Mouse (Mus musculus): ENCODE results near the gene Smg6.
"Not testable (repeated sequence)": the region's sequence is repeated elsewhere in the genome, so short reads cannot be mapped to it uniquely, and the experiment has no call there.

Smg6 gene

DNA sequence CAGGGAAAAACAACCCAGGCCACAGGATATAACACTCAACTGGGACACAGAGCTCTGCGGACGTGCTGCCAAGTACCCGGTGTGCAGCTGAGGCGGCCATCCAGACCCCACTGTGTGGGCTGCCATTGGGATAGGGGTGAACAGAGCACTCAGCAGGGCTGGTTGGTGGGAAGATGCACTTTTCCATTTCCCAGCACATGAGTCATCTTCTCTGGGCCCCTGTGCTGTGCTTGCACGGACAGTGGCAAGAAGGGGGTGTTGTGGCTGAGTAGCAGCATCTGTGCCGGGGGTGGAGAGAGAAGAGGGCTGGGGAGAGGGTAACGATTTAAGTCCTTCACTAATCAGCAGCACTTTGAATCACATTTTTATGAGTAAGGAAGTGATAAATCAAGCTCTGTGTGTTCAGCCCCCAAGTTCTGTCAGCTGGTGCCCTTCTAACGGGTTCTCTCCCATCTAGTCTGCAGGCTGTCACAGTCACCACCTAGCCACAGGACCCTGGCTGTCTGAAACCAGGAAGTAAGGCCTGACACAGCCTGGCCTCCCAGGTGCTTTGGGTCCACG lies 66.9 kb downstream of the Smg6 start:
- no peak for DNase-seq (ENCODE audit: low read depth, low spot score)

DNA sequence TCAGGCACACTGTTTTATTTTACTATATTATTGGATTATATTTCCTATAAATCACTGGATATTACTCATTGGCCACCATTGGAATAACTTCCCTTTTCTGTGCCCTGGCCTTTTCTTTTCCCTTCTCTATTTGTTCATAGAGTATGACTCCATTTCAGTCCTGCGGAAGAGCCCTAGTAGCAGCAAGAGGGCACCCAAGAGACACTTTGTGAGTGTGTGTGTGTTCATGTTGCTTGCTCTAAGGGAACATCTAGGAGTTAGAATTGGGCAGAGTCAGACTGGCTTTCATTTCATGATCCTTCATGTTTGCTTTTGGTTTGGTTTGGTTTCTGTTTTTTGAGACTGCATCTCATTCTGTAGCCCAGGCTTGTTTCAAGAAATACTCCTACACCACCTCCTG lies 68.5 kb downstream of the Smg6 start:
- no peak for DNase-seq (ENCODE audit: low read depth, low spot score)

DNA sequence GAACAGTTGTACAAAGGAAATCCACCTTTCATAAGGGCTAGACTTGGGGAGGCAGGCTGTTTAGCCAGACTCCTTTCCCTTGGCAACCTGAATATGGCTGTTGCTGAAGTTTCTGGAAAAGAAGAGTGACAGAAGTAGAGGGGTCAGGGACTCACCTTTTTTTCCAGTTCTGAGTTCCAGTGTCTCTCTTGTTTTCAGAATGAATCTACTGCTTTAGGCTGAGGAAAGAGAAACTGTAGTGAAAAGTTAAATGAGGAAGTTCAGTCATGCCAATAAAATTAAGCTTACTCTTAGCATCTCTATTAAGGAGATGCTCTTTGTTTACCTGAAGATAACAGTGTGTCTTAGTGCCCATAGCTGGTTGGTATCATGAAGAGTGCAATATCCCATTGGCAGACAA lies 69.2 kb downstream of the Smg6 start:
- DNase-seq (ENCODE audit: low read depth, low spot score): no peak

DNA sequence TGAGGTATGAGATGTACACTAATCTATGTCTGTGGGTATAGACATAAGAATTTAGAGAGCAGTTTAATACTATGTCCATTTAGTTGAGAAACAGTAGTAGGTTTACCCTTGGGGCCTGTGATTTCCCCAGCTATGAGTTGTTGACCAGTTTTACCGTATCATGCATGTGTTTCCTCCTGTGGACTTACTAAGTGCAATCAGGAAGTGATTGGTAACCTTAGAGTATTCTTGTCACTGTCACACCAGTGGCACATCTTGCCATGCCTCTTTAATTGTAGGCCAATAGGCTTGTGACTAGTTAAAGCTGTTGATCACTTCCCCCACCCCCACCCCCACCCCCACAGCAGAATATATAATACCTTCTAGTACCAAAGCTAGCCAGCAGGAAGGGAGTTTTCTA lies 70.9 kb downstream of the Smg6 start:
- DNase-seq (ENCODE audit: low read depth, low spot score): no peak

DNA sequence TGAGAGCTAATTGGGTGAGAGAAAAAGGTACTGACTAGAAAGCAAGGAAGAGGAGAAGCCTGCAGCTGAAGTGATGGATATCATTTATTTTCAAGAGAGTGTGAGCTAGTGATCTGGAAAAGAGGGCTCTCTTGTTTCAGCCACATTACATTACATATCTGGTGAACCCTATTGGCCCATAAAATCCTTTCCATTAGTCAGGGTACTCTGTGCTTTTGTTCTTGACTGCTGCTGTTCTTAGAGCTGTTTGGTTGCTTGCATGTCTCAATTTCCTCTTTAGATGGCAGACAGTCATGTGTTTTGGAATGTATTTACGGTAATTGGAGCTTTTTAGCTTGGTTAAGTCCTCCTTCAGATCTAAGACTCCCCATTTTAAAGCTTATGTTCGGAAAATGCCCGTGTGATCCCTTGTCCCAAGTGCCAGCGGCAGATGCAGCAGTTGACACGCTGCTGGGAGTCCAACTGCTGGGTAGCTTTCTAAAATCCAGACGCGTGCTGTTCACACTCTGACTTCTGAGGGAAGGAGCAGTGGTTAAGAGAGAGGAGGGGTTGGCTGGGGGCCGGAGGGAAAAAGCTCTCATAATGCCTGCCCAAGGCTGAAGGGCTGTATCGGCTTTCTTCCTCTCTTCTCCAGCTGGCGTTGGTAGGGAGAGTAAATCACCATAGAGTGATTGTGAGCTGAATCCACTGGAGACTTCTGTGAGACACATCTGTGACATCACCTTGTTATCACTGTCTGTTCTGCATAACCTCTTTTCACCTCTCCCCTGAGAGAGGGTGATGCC lies 75.4 kb downstream of the Smg6 start:
- DNase-seq (ENCODE audit: low read depth, low spot score): no peak

DNA sequence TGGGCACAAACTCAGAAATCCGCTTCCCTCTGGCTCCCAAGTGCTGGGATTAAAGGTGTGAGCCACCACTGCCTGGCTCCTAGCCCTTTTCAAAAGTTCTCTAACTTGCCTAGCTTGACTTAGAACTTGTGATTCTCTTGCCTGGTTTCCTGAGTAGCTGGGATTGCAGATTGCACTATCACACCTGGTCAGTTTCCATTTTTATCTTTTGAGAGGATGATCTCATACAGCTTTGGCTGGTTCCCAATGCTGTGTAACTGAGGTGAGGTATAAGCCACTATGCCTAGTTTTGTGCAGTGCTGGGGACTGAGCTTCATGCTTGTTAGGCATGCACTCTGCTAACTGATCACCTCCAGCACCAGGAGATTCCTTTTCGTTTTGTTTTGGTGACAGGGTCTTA lies 82.6 kb downstream of the Smg6 start:
- DNase-seq (ENCODE audit: low read depth, low spot score): no peak

DNA sequence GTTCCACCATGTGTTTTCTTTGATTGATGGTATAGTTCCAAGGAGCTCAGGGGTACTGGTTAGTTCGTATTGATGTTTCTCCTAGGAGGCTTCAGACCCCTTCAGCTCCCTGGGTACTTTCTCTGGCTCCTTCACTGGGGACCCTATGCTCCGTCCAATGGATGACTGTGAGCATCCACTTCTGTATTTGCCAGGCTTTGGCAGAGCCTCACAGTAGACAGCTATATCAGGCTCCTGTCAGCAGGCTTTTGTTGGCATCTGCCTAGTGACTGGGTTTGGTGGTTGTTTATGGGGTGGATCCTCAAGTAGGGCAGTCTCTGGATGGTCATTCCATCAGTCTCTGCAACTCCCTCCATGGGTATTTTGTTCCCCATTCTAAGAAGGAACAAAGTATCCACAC lies 83.9 kb downstream of the Smg6 start:
- DNase-seq (ENCODE audit: low read depth, low spot score): not testable (repeated sequence)

DNA sequence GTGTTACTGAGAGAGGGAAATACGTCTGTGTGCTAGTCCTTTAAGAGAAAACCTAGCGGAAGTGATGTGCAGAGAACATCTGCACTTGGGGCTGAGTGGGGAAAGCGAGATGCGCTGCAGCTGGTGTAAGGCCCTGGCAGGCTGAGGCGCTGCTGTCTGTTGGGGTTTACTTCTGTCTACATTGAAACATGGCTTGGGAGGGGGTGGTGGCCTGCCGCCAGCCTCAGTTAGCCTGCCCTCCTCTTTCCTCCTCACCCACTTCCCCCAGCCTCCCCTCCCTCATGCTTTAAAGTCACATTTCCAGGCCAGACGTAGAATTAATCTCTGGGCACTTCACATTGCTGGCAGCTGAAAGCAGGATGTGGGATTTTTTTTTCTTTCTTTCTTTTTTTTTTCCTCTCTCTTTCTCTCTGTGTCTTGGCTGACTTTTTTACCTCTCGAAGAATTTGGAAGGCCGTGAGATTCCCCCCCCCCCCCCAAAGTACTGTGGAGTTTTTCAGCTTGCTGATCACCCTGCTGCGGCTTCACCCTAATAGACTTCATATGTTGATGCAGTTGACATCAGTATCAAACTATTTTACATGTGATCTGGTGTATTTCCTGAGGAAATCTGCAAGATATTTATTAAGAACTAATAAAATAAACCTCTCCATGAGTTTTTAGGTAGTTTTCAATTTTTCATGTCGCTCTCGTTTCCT lies 87.5 kb downstream of the Smg6 start:
- DNase-seq (ENCODE audit: low read depth, low spot score): peak; percentile 81

DNA sequence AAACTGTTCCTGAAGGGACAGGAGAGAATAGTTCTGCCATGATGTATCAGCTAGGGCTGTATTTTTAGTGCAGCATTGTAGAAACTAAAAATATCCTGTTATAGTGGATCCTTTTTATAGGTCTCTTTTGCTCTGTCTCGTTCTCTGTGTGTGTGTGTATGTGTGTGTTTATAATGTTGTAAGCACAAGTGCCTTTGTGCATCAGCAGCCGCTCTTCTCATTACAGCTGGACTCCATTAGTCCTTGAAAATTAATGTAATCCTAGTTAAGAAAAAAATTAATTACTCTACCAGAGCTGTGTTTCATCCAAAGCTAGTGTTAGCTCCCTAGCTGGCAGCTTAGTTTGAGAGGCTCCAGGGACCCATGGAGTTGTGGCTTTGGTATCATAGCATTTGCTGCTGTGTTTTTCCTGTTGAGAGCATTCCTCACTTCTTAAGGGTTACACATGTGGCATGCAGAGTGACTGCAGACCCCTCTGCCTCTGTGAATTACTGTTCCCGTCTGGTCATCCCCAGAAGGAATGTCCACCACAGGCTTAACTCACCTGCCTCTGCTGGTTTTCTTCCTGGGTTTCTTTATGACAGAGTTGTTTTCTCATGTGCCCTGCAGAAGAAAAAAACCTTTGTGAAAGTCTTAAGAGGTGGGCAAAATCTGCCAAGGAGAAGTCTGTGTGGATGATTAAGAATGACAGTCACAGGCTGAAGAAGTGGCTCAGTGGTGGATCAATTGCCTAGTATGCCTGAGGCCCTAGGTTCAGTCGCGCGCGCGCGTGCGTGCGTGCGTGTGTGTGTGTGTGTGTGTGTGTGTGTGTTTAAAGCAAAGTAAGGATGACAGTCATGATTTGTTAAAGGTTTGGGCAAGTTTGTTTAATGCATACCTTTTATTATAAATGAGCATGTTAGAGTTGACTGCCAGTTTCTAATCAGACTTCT lies 88.4 kb downstream of the Smg6 start:
- no peak for DNase-seq (ENCODE audit: low read depth, low spot score)

DNA sequence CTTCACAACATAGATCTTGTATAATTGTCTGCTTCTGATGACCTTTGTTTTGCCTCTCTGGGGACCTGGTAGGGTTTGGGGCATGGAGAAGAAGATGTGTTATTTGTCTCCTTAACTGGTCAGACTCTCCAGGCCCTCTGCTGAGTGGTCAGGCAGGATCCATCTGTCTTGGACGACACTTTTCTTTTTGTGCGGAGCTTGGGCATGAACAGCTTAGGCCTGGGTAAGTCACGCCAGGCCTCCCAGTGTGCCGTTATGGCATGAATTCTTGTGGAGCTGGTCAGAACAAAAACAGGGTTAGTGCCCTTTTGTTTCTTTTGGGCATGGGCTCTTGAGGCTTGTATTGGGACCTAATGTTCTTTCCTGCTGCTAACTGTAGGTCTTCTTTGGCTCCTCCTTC lies 89.2 kb downstream of the Smg6 start:
- no peak for DNase-seq (ENCODE audit: low read depth, low spot score)

DNA sequence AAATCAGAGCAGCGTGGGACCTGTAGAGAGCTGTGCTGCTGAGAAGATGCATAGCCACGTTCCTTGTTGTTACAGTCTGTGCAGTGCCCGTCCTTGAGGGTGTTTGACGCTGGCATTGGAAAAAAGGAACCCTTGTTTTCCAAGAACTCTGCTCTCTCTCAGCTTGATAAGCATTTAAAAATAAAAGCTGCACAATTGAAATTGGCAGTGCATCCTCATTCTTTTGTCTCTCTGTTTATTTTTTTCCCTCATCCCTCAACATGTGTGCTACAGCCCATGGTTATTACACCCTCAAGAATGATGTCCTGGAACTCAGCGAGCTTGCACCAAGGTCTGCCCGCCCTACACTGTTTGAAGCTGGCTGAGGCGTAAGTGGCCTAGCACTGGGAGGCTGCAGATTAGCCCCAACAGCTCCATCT lies 89.8 kb downstream of the Smg6 start:
- DNase-seq (ENCODE audit: low read depth, low spot score): no peak

DNA sequence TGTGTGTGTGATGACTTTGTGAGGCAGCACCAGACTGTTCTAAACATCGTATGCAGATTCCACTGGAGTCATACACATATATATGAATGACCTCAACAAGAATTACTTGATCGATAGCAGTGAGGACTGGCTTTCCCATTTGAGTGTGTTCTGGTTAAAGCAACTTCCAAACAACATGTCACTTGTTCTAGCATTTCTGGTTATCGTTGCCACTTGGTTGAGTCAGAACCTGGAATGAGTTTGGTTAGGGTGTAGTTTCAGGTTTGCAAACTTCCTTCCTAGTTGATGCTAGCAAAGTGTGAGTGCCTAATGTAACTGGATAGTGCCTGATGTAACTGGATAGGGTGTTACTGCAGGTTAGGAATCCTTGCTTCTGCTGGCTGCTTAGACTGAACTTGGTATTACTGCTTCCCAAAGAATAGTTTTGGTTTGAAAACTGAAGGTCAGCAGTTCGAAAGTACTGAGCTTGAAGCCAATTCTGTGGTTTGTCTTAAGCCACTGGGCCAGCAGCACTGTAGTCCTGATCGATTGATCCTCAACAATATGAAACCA lies 90.8 kb downstream of the Smg6 start:
- DNase-seq (ENCODE audit: low read depth, low spot score): no peak

DNA sequence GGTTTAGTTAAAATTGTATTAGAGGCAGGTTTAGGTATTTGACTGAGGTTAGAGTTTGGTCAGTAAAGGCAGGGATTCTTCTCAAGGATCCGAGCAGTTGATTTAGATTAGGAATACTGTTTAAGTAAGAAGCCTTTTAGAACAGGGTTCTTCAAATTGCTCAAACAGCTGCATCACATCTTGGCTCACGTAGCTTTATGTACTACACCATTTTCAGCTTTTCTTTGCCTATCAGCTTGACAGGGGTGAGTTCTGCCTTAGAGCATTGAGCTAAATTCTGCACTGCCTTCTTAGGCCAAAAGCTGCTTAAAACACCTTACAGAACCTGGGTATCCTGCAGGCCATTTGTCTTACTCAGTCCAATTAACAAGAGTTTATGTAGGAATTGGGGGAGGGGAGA lies 92.2 kb downstream of the Smg6 start:
- no peak for DNase-seq (ENCODE audit: low read depth, low spot score)

DNA sequence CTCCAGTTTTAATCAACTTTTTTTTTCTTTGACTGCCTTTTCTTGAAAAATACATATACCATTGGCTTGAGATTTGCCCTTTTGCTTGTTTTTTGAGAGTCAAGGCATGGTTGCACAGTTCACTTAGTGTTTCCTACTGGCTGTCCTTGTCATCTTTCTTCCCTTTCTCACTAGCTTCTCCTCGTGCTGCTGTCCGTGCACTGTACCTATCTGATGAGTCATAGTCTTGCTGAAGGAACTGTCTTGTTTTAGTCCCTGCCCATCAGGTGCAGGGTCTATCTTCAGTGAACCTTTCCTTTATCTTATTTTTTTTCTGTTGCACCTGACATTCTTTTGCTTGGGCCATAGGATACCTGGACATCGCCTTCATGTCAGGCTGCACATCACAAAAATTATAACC lies 101.4 kb downstream of the Smg6 start:
- no peak for DNase-seq (ENCODE audit: low read depth, low spot score)

DNA sequence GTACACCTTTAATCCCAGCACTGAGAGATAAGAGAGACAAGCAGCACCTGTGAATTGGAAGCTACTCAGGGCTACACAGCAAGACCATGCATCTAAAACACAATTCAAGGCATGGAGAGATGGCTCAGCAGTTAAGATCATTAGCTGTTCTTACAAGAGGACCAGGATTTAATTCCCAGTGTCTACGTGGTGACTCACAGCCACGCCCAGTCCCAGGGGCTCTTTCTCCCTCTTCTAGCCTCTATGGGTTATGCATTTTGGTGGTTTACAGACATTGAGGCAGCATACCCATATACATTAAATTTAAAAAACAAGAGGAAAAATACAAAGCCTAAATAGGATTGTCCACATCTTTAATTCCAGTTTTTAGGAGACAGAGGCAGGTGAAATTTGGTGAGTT lies 102.0 kb downstream of the Smg6 start:
- no peak for DNase-seq (ENCODE audit: low read depth, low spot score)

DNA sequence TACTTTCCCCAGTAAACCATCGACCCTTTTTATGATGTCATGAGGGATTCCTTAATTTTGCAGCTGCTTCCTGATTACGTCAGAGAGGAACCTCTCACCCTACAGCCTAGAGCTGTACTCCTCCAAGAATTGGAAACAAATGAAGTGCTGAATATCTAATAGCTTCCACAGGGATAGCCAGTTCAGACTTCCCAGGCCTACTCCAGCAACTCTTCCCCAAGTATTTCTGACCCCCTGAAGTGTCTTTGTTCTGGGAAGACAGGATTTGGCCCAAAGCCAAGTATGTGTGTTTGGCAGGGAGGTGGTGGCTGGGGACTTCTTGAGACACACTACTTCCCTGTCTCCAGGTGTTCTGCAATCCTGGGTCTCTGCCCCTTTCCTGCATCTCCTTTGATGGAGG lies 105.6 kb downstream of the Smg6 start:
- DNase-seq (ENCODE audit: low read depth, low spot score): no peak

DNA sequence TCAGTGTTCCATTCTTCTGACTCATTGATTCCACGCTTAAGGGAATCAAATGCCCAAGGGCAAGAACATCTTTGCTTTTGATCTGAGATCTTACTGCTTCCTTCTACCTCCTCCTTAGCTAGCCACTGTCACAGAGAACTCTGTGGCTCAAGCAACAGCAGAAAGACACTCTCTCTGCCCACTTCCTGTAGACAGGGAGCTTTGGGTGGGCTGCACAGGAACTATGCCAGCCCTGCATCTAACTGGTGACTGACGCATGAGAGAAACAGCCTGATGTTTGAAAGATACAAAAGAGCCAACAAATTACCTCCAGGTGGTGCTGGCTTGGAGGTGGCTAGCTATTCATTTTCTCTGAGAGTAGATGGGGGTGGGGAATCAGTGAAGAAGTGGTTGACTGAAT lies 107.3 kb downstream of the Smg6 start:
- DNase-seq (ENCODE audit: low read depth, low spot score): no peak

DNA sequence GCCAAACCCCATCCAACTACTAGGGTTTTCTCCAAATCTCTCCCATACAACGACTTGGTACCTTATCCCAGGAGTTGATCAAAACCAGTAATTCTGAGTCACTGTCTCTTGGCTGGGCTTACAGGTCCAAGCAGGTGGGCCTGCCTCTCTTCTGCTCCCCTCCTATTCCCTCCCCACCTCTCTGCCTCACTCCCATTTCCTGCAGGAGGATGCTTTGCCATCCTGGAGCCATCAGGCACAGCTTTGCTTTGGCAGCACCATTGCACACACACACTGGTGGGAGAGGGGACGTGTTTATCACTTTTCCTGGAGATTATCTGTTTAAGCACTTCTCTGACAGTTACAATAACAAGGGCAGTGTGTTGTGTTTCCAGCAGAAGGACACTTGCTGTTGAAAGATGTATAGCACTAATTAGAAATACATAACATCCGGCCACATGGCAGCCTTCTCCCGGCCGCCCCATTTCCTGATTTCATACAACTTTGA lies 108.0 kb downstream of the Smg6 start:
- DNase-seq (ENCODE audit: low read depth, low spot score): no peak

DNA sequence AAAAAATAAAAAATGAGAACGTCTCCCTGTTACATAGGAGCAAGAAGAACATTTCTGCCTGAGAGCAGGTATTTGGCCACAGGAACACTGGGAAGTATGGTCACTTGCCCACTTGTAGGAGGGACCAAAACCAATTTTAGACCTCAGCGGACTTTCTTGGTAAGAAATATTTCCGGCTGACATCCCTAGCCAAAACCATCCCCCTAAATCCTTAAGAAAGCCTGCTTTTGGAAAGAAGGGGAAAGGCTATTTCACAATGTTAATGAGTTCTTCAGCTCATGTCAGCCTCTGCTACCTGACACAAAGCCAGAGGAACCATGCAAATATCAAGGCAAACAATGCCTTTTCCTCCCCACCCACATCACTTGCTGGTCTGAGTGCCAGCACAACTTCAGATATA lies 108.5 kb downstream of the Smg6 start:
- no peak for DNase-seq (ENCODE audit: low read depth, low spot score)

DNA sequence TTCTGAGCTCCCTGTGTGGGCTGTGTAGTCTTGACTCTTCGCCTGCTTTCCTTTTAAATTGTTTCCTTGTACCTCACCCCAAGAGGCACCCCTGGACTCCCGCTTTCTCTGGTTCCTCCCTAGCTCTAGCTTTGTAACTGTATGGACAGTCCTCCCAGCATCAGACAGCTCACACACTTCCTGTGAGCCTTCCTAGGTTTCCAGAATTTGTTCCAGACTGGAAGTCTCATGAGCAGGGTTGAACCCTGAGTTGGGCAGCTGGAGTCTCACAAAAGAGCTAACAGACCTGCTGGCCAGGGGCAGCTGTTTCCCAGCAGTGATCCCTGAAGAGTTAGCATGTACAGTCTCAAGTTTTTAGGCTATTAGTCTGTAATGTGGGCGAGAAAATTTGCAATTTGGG lies 118.7 kb downstream of the Smg6 start:
- DNase-seq (ENCODE audit: low read depth, low spot score): no peak

DNA sequence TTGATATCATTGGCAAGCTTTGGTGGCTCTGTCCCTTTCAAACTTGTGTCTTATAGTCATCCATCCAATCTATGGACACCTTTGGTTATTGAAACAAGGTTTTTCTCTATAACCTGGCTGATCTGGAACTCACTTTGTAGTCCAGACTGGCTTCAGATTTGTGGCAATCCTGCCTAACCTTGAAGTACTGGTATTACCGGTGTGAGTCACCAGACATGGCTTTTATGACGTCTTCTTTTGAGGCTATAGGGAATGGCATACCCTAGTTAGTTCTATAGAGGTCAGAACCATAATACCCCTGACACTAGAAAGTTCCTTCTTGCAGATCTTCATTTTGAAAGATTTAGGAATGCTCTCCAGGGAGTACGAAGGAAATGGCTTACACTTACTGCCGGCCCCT lies 120.2 kb downstream of the Smg6 start:
- DNase-seq (ENCODE audit: low read depth, low spot score): no peak

DNA sequence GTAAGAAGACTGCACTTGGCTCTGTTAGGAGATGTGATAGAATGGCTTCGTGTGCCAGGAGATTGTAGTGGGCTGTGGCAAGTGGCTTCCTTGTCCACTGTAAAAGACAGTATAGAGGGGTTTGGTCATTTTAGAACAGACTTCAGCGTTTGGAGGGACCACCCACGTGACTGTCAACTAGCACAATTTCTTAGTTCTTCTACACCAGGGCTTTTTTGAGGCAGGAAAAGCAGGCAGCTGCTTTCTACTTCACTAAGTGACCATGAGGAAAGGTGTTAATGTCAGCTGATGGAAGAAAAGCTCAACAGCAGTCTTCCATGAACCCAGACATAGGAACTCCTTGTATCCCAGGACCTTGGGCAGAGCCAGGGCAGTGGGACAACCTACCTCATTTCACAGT lies 121.0 kb downstream of the Smg6 start:
- no peak for DNase-seq (ENCODE audit: low read depth, low spot score)
